Comparison of ENCODE assay signal across 14 mouse cellular contexts in the genomic region with DNA sequence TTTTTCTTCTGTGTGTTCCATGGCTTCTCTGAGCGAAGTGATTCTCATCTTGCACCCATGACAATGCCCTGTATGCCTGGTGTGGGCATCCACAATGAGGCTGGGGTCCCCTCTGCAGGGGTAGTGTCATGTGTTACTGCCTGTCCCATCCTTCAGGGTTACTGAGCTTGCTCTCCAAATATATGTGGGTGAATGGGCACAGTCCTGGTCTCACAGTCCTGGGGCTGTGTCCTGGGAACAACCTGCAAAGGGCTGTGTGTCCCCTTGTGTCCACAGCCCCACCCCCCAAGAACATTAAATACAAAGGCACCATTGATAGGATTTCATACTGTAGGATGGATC.
DNase-seq lines count a peak whose midpoint lies in the region; ATAC-seq and TF ChIP-seq lines count a peak whose summit lies in the region.
"Had no signal": no experiment of that assay in that cellular context is flagged by ENCODE, and none has a peak within 500 bp of the region (broad histone marks: within the 10 kb centered on the region; RNA-seq: fewer than 3 reads in every experiment).

No protein-coding gene starts in this region.

- no peaks in the 10 kb centered on the region for H3K27me3 ChIP-seq in forebrain, embryonic 14.5 days (replicated peaks; ENCODE audit: control insufficient read depth, insufficient read depth, low read length)
- H3K27me3 ChIP-seq in hindbrain, embryonic 15.5 days, result no peaks in the 10 kb centered on the region
- H3K27me3 ChIP-seq in midbrain, embryonic 16.5 days (ENCODE audit: control insufficient read depth, insufficient read depth, low read depth, low read length), result no peaks in the 10 kb centered on the region
- H3K27me3 ChIP-seq in intestine, embryonic 15.5 days (replicated peaks), result no peaks in the 10 kb centered on the region

- no peak overlapping the region for H3K9ac ChIP-seq in forebrain, embryonic 14.5 days (ENCODE audit: low read length)
- H3K9ac ChIP-seq in hindbrain, embryonic 15.5 days, result no peak overlapping the region
- H3K9ac ChIP-seq in midbrain, embryonic 16.5 days (ENCODE audit: low read depth, low read length), result no peak overlapping the region
- no peak overlapping the region for H3K9ac ChIP-seq in intestine, embryonic 15.5 days

- no peak overlapping the region for H3K4me3 ChIP-seq in cortical plate, adult 2 months (ENCODE audit: insufficient read depth, low read length)
- H3K4me3 ChIP-seq in forebrain, embryonic 14.5 days (ENCODE audit: low read depth, low read length), result no peak overlapping the region
- H3K4me3 ChIP-seq in hindbrain, embryonic 15.5 days, result no peak overlapping the region
- no peak overlapping the region for H3K4me3 ChIP-seq in midbrain, embryonic 16.5 days (ENCODE audit: low read depth, low read length)
- H3K4me3 ChIP-seq in intestine, embryonic 15.5 days (replicated peaks), result no peak overlapping the region

- H3K4me2 ChIP-seq in forebrain, embryonic 14.5 days (ENCODE audit: low read length), result no peak overlapping the region
- H3K4me2 ChIP-seq in hindbrain, embryonic 15.5 days, result no peak overlapping the region
- H3K4me2 ChIP-seq in midbrain, embryonic 16.5 days (ENCODE audit: low read length), result peak overlapping the region; percentile 42
- H3K4me2 ChIP-seq in intestine, embryonic 15.5 days (replicated peaks), result no peak overlapping the region
- H3K4me2 ChIP-seq: heart, embryonic 11.5 days; liver, embryonic 11.5 days had no signal

- H3K36me3 ChIP-seq in forebrain, embryonic 14.5 days (ENCODE audit: control insufficient read depth, insufficient read depth, low read length), result no peaks in the 10 kb centered on the region
- H3K36me3 ChIP-seq in hindbrain, embryonic 15.5 days, result no peaks in the 10 kb centered on the region
- no peaks in the 10 kb centered on the region; the same call in 1 of the 2 replicates for H3K36me3 ChIP-seq in midbrain, embryonic 16.5 days (ENCODE audit: control insufficient read depth, insufficient read depth, low read length)
- H3K36me3 ChIP-seq in intestine, embryonic 15.5 days, result no peaks in the 10 kb centered on the region

- H3K27ac ChIP-seq in cortical plate, adult 2 months (ENCODE audit: insufficient read depth, low read length), result peak overlapping the region; percentile 78; the same call in 1 of the 2 replicates
- peak overlapping the region; percentile 87; the same call in 1 of the 2 replicates for H3K27ac ChIP-seq in forebrain, embryonic 14.5 days (ENCODE audit: low read depth, low read length)
- peak overlapping the region; percentile 81 for H3K27ac ChIP-seq in hindbrain, embryonic 15.5 days (replicated peaks)
- peak overlapping the region; percentile 96 for H3K27ac ChIP-seq in midbrain, embryonic 16.5 days (ENCODE audit: low read length)
- H3K27ac ChIP-seq in intestine, embryonic 15.5 days, result no peak overlapping the region

- WGBS in forebrain, embryonic 14.5 days, result 48% methylated on average over 1 of the region's 1 CpGs
- 33% methylated on average over 1 of the region's 1 CpGs for WGBS in hindbrain, embryonic 15.5 days
- 7% methylated on average over 1 of the region's 1 CpGs for WGBS in midbrain, embryonic 16.5 days
- WGBS in intestine, embryonic 15.5 days, result 52% methylated on average over 1 of the region's 1 CpGs

- no peak for TF ChIP-seq CTCF in cortical plate, adult 2 months (IDR thresholded peaks at IDR 0.05; ENCODE audit: extremely low read depth, insufficient read depth, low read length)

- no peak for DNase-seq in forebrain, embryonic 14.5 days (ENCODE audit: low spot score)
- DNase-seq in testis, postnatal 14 days (ENCODE audit: low spot score), result no peak
- DNase-seq in lung, postnatal 10 days, result no peak
- DNase-seq: cerebellum, postnatal 14 days; gastrocnemius, postnatal 10 days; heart, postnatal 36 days; kidney, adult 8-10 months; thymus, adult 18-20 months had no signal

- peaks cover 19% of the 10 kb centered on the region for H3K4me1 ChIP-seq in cortical plate, adult 2 months (ENCODE audit: control insufficient read depth, insufficient read depth, low read length)
- peaks cover 16% of the 10 kb centered on the region for H3K4me1 ChIP-seq in forebrain, embryonic 14.5 days (ENCODE audit: control insufficient read depth, insufficient read depth, low read length)
- H3K4me1 ChIP-seq in hindbrain, embryonic 15.5 days (replicated peaks), result peaks cover 27% of the 10 kb centered on the region
- peaks cover 35% of the 10 kb centered on the region for H3K4me1 ChIP-seq in midbrain, embryonic 16.5 days (ENCODE audit: control insufficient read depth, insufficient read depth, low read length)
- H3K4me1 ChIP-seq in intestine, embryonic 15.5 days (replicated peaks), result no peaks in the 10 kb centered on the region

- TF ChIP-seq POLR2A in cortical plate, adult 2 months (IDR thresholded peaks at IDR 0.05; ENCODE audit: extremely low read depth, insufficient read depth, low read length), result no peak

- H3K9me3 ChIP-seq in forebrain, embryonic 14.5 days (replicated peaks; ENCODE audit: control insufficient read depth, low read length), result no peaks in the 10 kb centered on the region
- H3K9me3 ChIP-seq in hindbrain, embryonic 15.5 days, result no peaks in the 10 kb centered on the region
- no peaks in the 10 kb centered on the region for H3K9me3 ChIP-seq in midbrain, embryonic 16.5 days (replicated peaks; ENCODE audit: control insufficient read depth, low read length, poor library complexity, severe bottlenecking)
- no peaks in the 10 kb centered on the region for H3K9me3 ChIP-seq in intestine, embryonic 15.5 days

- ATAC-seq in forebrain, embryonic 14.5 days, result peak; percentile 50
- peak; percentile 47; the same call in 1 of the 2 replicates for ATAC-seq in hindbrain, embryonic 15.5 days (ENCODE audit: low FRiP score, low read depth)
- peak; percentile 59 for ATAC-seq in midbrain, embryonic 16.5 days
- no peak for ATAC-seq in intestine, embryonic 15.5 days
